Mouse (Mus musculus): ENCODE results near the gene Snx9. TPM values are rescaled to one million over a fixed set of nuclear protein-coding genes. Genes with fewer than 3 reads are reported as not detected.

The Snx9 gene
- total and polyA plus RNA-seq, 3 experiments, result 12.9 to 22.8 TPM; not detected in 1

DNA sequence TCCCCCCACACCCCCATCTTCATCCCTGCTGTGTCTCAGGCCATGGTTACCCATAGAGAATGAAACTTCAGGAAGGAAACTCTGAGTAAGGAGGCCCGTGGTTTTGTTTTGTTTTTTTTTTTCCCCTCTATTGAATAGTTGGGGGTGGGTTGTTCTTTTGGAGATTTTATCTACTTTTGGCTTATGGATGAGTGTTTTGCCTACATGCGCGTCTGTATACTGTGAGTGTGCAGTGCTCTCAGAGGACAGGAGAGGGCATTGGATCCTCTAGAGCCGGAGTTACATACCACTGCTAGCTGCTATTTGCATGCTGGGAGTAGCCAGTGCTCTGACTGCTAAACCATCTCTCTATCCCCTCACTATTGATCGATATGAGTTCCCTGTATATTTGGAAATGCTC, 60.3 kb downstream of the Snx9 start:
- no peaks in the 10 kb centered on the region for H3K27me3 ChIP-seq (ENCODE audit: control insufficient read depth in 1 of 2, insufficient read depth in 2 of 2, low read length in 2 of 2)
- DNase-seq (ENCODE audit: low read depth, low spot score), result no peak
- no peaks in the 10 kb centered on the region for H3K79me2 ChIP-seq (ENCODE audit: control insufficient read depth, insufficient read depth, low read length, poor library complexity)
- H3K36me3 ChIP-seq (ENCODE audit: control insufficient read depth in 1 of 2, insufficient read depth in 2 of 2, low read length in 2 of 2), result peaks cover 0 to 3% of the 10 kb centered on the region in 2 experiments; a peak in 2 of 4 replicates
- no peak overlapping the region for H3K9ac ChIP-seq (ENCODE audit: control insufficient read depth, low read depth, low read length, poor library complexity, severe bottlenecking)
- no peaks in the 10 kb centered on the region for H3K4me1 ChIP-seq (ENCODE audit: control insufficient read depth in 1 of 2, insufficient read depth in 2 of 2, low read length in 2 of 2)
- H3K4me3 ChIP-seq (ENCODE audit: control insufficient read depth in 1 of 2, insufficient read depth in 1 of 2, low read depth in 2 of 2, low read length in 2 of 2), result no peak overlapping the region
- no peak for TF ChIP-seq UBTF (IDR thresholded peaks at IDR 0.05; ENCODE audit: borderline replicate concordance, insufficient read depth, low read depth, low read length)
- TF ChIP-seq ZC3H11A (IDR thresholded peaks at IDR 0.05; ENCODE audit: low read depth, low read length), result no peak
- TF ChIP-seq POLR2AphosphoS2 (IDR thresholded peaks at IDR 0.05; ENCODE audit: low read length), result no peak
- TF ChIP-seq RAD21 (IDR thresholded peaks at IDR 0.05; ENCODE audit: low read depth, low read length), result no peak
- no peak for TF ChIP-seq E2F4 (IDR thresholded peaks at IDR 0.05; ENCODE audit: borderline replicate concordance, low read depth, low read length)
- no peak for TF ChIP-seq ELF1 (IDR thresholded peaks at IDR 0.05; ENCODE audit: low read depth, low read length)
- no peak for TF ChIP-seq MXI1 (IDR thresholded peaks at IDR 0.05; ENCODE audit: low read depth, low read length)
- TF ChIP-seq TCF12 (IDR thresholded peaks at IDR 0.05; ENCODE audit: low read depth, low read length), result no peak
- no peak for TF ChIP-seq MEF2A (IDR thresholded peaks at IDR 0.05; ENCODE audit: extremely low read depth, insufficient replicate concordance, low read depth, low read length, poor library complexity, severe bottlenecking)
- TF ChIP-seq POLR2AphosphoS5 (IDR thresholded peaks at IDR 0.05; ENCODE audit: borderline replicate concordance, low read depth, low read length), result no peak
- TF ChIP-seq POLR2A (IDR thresholded peaks at IDR 0.05; ENCODE audit: control insufficient read depth in 1 of 2, insufficient read depth in 1 of 2, low read depth in 1 of 2, low read length in 2 of 2, poor library complexity in 1 of 2), result no peak
- no peak for TF ChIP-seq HCFC1 (IDR thresholded peaks at IDR 0.05; ENCODE audit: low read depth, low read length)
- no peak for TF ChIP-seq MAX (IDR thresholded peaks at IDR 0.05; ENCODE audit: low read length)
- no peak for TF ChIP-seq CHD2 (IDR thresholded peaks at IDR 0.05; ENCODE audit: low read length)
- no peak for TF ChIP-seq MAZ (IDR thresholded peaks at IDR 0.05; ENCODE audit: low read depth, low read length)
- no peak for TF ChIP-seq MYB (IDR thresholded peaks at IDR 0.05; ENCODE audit: low read depth, low read length)
- no peak for TF ChIP-seq MAFK (IDR thresholded peaks at IDR 0.05; ENCODE audit: borderline replicate concordance, low read depth, low read length)
- no peak for TF ChIP-seq ETS1 (IDR thresholded peaks at IDR 0.05; ENCODE audit: low read depth, low read length)
- no peak for TF ChIP-seq RCOR1 (IDR thresholded peaks at IDR 0.05; ENCODE audit: low read depth, low read length)
- no peak for TF ChIP-seq EP300 (IDR thresholded peaks at IDR 0.05; ENCODE audit: low read depth in 1 of 2, low read length in 2 of 2)
- H3K9me3 ChIP-seq (replicated peaks; ENCODE audit: insufficient read depth, low read length), result no peaks in the 10 kb centered on the region
- no peak overlapping the region for H3K27ac ChIP-seq (ENCODE audit: control insufficient read depth, low read depth, low read length)

DNA sequence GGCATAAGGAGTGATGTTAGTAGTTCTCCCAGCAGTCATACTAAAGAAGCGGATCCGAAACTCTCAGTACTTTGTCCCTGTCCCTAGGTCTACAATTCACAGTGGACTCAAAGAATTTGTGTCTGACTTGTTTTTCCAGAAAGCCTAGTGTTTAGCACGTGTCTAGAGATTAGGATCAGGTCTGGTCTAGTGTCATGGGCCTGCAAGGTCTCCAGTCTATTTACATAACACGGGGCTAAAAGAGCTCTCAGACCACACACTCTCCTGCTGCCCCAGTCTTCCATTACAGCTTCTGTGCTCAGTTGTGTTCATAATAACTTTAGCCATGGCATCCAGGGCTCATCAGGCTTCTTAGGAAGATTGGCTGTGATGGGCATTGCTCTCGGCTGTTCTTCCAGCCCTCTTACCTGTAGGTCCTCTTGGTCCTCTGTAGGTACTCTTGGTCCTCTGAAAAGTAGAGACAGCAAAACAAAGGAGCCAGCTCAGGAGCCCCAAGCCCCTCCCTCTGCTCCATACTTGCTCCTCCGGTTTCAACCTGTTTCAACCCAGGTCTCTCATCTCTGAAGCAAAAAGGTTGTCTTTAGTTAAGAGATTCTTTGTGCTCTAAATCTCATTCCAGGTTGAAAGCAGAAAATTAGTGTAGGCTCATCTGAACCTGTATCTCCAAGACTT, 62.6 kb downstream of the Snx9 start:
- no peaks in the 10 kb centered on the region for H3K9me3 ChIP-seq (replicated peaks; ENCODE audit: insufficient read depth, low read length)
- no peak for DNase-seq (ENCODE audit: low read depth, low spot score)
- H3K27me3 ChIP-seq (ENCODE audit: control insufficient read depth in 1 of 2, insufficient read depth in 2 of 2, low read length in 2 of 2), result no peaks in the 10 kb centered on the region
- H3K4me1 ChIP-seq (ENCODE audit: control insufficient read depth in 1 of 2, insufficient read depth in 2 of 2, low read length in 2 of 2), result no peaks in the 10 kb centered on the region
- no peak overlapping the region for H3K9ac ChIP-seq (ENCODE audit: control insufficient read depth, low read depth, low read length, poor library complexity, severe bottlenecking)
- peaks cover 0 to 3% of the 10 kb centered on the region in 2 experiments; a peak in 2 of 4 replicates for H3K36me3 ChIP-seq (ENCODE audit: control insufficient read depth in 1 of 2, insufficient read depth in 2 of 2, low read length in 2 of 2)
- no peak overlapping the region for H3K27ac ChIP-seq (ENCODE audit: control insufficient read depth, low read depth, low read length)
- H3K4me3 ChIP-seq (ENCODE audit: control insufficient read depth in 1 of 2, insufficient read depth in 1 of 2, low read depth in 2 of 2, low read length in 2 of 2), result no peak overlapping the region
- H3K79me2 ChIP-seq (ENCODE audit: control insufficient read depth, insufficient read depth, low read length, poor library complexity), result no peaks in the 10 kb centered on the region
- no peak for TF ChIP-seq ZC3H11A (IDR thresholded peaks at IDR 0.05; ENCODE audit: low read depth, low read length)
- TF ChIP-seq POLR2A (IDR thresholded peaks at IDR 0.05; ENCODE audit: control insufficient read depth in 1 of 2, insufficient read depth in 1 of 2, low read depth in 1 of 2, low read length in 2 of 2, poor library complexity in 1 of 2), result no peak
- no peak for TF ChIP-seq ELF1 (IDR thresholded peaks at IDR 0.05; ENCODE audit: low read depth, low read length)
- no peak for TF ChIP-seq ZKSCAN1 (IDR thresholded peaks at IDR 0.05; ENCODE audit: low read depth, low read length)
- TF ChIP-seq TCF12 (IDR thresholded peaks at IDR 0.05; ENCODE audit: low read depth, low read length), result no peak
- no peak for TF ChIP-seq POLR2AphosphoS5 (IDR thresholded peaks at IDR 0.05; ENCODE audit: borderline replicate concordance, low read depth, low read length)
- TF ChIP-seq TBP (IDR thresholded peaks at IDR 0.05; ENCODE audit: low read depth, low read length), result no peak
- no peak for TF ChIP-seq MAFK (IDR thresholded peaks at IDR 0.05; ENCODE audit: borderline replicate concordance, low read depth, low read length)
- TF ChIP-seq MYB (IDR thresholded peaks at IDR 0.05; ENCODE audit: low read depth, low read length), result no peak
- no peak for TF ChIP-seq ETS1 (IDR thresholded peaks at IDR 0.05; ENCODE audit: low read depth, low read length)
- TF ChIP-seq UBTF (IDR thresholded peaks at IDR 0.05; ENCODE audit: borderline replicate concordance, insufficient read depth, low read depth, low read length), result no peak
- no peak for TF ChIP-seq MAX (IDR thresholded peaks at IDR 0.05; ENCODE audit: low read length)
- TF ChIP-seq CHD1 (IDR thresholded peaks at IDR 0.05; ENCODE audit: low read depth, low read length), result no peak
- TF ChIP-seq RAD21 (IDR thresholded peaks at IDR 0.05; ENCODE audit: low read depth, low read length), result no peak
- no peak for TF ChIP-seq JUND (IDR thresholded peaks at IDR 0.05; ENCODE audit: low read depth, low read length)
- no peak for TF ChIP-seq SIN3A (IDR thresholded peaks at IDR 0.05; ENCODE audit: low read length)
- TF ChIP-seq ZNF384 (IDR thresholded peaks at IDR 0.05; ENCODE audit: low read depth, low read length), result no peak
- TF ChIP-seq NELFE (IDR thresholded peaks at IDR 0.05; ENCODE audit: low read depth, low read length), result no peak
- no peak for TF ChIP-seq BHLHE40 (IDR thresholded peaks at IDR 0.05; ENCODE audit: borderline replicate concordance, low read depth, low read length)
